Mouse (Mus musculus): ENCODE measurements at regions not wholly inside any gene's neighbourhood (a gene's known extent, or its start where the extent isn't known, plus 50 kb on each side); places are given as distances from the start of the nearest gene placed in this dataset.
"Not testable (repeated sequence)": the region's sequence is repeated elsewhere in the genome, so short reads cannot be mapped to it uniquely, and the experiment has no call there.

DNA sequence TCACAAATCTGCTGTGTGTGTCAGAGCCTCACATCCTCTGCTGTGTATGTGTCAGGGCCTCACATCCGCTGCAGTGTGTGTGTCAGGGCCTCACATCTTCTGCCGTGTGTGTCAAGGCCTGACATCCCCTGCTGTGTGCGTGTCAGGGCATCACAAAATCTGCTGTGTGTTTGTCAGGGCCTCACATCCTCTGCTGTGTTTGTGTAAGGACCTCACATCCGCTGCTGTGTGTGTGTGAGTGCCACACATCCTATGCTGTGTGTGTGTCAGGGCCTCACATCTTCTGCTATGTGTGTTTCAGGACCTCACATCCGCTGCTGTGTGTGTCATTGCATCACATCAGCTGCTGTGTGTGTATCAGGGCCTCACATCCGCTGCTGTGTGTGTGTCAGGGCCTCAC, 63.3 kb downstream of the Asmt start:
- peak; percentile 1 for DNase-seq

DNA sequence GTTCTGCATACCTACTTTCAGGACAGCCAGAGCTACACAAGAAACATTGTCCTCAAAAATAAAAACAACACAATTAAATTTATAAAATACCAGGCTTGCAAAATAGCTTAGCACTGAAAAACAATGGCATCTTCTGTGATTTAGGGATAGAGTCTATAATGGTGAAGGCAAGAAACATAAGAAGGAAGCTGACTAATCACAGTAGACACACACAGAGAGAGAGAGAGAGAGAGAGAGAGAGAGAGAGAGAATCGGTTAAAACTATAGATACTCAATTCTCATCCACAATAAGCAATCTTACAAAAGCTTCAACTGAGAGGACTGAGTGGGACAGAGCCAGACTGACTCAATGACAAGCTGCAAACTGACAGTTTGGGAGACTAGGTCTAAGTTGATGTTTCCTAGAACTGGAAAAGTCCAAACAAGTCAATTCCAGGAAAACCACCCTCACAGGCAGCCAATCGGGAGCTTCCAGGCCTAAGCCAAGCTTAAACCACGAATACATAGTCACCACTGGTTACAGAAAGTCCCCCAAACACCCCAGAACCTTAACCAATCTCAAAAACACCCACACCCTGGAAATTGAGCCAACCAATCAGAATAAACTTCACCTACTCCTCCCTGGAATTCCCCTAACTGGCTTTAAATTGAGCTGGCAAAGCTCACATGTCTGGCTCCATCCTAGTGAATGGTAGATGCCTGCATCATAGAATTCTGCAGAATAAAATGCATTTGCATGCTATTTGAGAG, 81.2 kb downstream of the Asmt start:
- not testable (repeated sequence) for DNase-seq
